Mouse (Mus musculus) midbrain, embryonic 16.5 days (tissue): ENCODE data around the gene Pde4dip. TPM values are rescaled to one million over a fixed set of nuclear protein-coding genes. Genes with fewer than 3 reads are reported as not detected.

ENCODE experiments used
- ATAC-seq: fragments of 200-750 bp; cut with Nextera tagmentation; 2 replicates; pipeline ENCODE4 v1.8.0; 2017; ENCODE audit warnings: moderate TSS enrichment
- H3K27ac ChIP-seq: fragments of 300-500 bp; sonication (generic); 2 replicates; pipeline ENCODE4 v1.5.1; 2014; ENCODE audit warnings: mild to moderate bottlenecking, low read length, mixed read lengths
- H3K27me3 ChIP-seq: fragments of 300-500 bp; sonication (generic); 2 replicates; pipeline ENCODE4 v1.6.1; 2014; ENCODE audit warnings: low read depth, low read length, mixed read lengths; ENCODE audit not compliant: control insufficient read depth, insufficient read depth
- H3K36me3 ChIP-seq: fragments of 300-500 bp; sonication (generic); 2 replicates; pipeline ENCODE4 v1.6.1; 2014; ENCODE audit warnings: mild to moderate bottlenecking, low read length, moderate library complexity, mixed read lengths; ENCODE audit not compliant: control insufficient read depth, insufficient read depth
- H3K4me1 ChIP-seq: fragments of 300-500 bp; sonication (generic); 2 replicates; pipeline ENCODE4 v1.6.1; 2014; ENCODE audit warnings: mild to moderate bottlenecking, low read length, mixed read lengths; ENCODE audit not compliant: control insufficient read depth, insufficient read depth
- H3K4me2 ChIP-seq: fragments of 300-500 bp; sonication (generic); 2 replicates; pipeline ENCODE4 v1.6.1; 2014; ENCODE audit warnings: mild to moderate bottlenecking, low read length, mixed read lengths
- H3K4me3 ChIP-seq: fragments of 300-500 bp; sonication (generic); 2 replicates; pipeline ENCODE4 v1.5.1; 2014; ENCODE audit warnings: low read depth, mild to moderate bottlenecking, low read length, moderate library complexity, mixed read lengths
- H3K9ac ChIP-seq: fragments of 300-500 bp; sonication (generic); 2 replicates; pipeline ENCODE4 v1.6.1; 2014; ENCODE audit warnings: low read depth, low read length, mixed read lengths
- H3K9me3 ChIP-seq: fragments of 300-500 bp; sonication (generic); replicated peaks from 2 replicates; pipeline ENCODE4 v1.6.1; 2014; ENCODE audit warnings: mild to moderate bottlenecking, low read length, mixed read lengths; ENCODE audit not compliant: control insufficient read depth, poor library complexity, severe bottlenecking
- WGBS: fragments of 180-500 bp; shearing (Covaris S2); extraction: QIAGEN DNeasy Blood & Tissue Kit; methylation state at CpG from one replicate; pipeline ENCODE4 v1.1.7; 2014; 5-methylcytosine and 5-hydroxymethylcytosine counted together
- polyA plus RNA-seq: library from polyadenylated mRNA; unstranded; fragments of >200 nt; fragmentation: Nextera tagmentation; extraction: Ambion mirVana; gene quantifications from 2 replicates; pipeline ENCODE4 v1.2.1, GENCODE M21; 2015

Pde4dip gene
- polyA plus RNA-seq, 1 experiment from 2014 or later = 67.5 TPM

GRCm38 (mm10) chr3:97680631-97681320, 207.7 kb downstream of the Pde4dip start:
- Histone ChIP-seq H3K36me3 (no peaks in the 10 kb centered on the region), H3K9ac (peak overlapping the region; percentile 63; the same call in 1 of the 2 replicates), H3K4me1 (peaks cover 6% of the 10 kb centered on the region), H3K4me2 (peak overlapping the region; percentile 79), H3K27ac (no peak overlapping the region), H3K9me3 (no peaks in the 10 kb centered on the region), H3K4me3 (peak overlapping the region; percentile 42), H3K27me3 (peaks cover 4% of the 10 kb centered on the region)
- 2% methylated on average over 28 of the region's 28 CpGs for WGBS
- peak; percentile 61 for ATAC-seq

GRCm38 (mm10) chr3:97678416-97678815, 210.1 kb downstream of the Pde4dip start:
- Histone ChIP-seq H3K36me3 (no peaks in the 10 kb centered on the region), H3K27me3 (peaks cover 2% of the 10 kb centered on the region), H3K9ac (no peak overlapping the region), H3K4me3 (no peak overlapping the region), H3K27ac (no peak overlapping the region), H3K4me2 (no peak overlapping the region), H3K4me1 (peaks cover 6% of the 10 kb centered on the region), H3K9me3 (no peaks in the 10 kb centered on the region)
- ATAC-seq = no peak
- 97% methylated on average over 3 of the region's 3 CpGs for WGBS

GRCm38 (mm10) chr3:97676126-97676525, 212.4 kb downstream of the Pde4dip start:
- 0 out of 2 replicates have a peak, but pooled peaks cover 6% of the 10 kb centered on the region for H3K36me3 ChIP-seq
- no peak overlapping the region for H3K9ac ChIP-seq
- H3K27ac ChIP-seq = no peak overlapping the region
- no peak overlapping the region for H3K4me2 ChIP-seq
- no peak overlapping the region for H3K4me3 ChIP-seq
- no peak for ATAC-seq
- H3K4me1 ChIP-seq = no peaks in the 10 kb centered on the region
- no peaks in the 10 kb centered on the region for H3K9me3 ChIP-seq
- H3K27me3 ChIP-seq = no peaks in the 10 kb centered on the region
- 93% methylated on average over 3 of the region's 3 CpGs for WGBS

GRCm38 (mm10) chr3:97674644-97675110, 213.8 kb downstream of the Pde4dip start, which contains the start of gene Gm17651:
Gene Gm17651 (minus strand): TSS chr3:97674694.
- H3K27me3 ChIP-seq = no peaks in the 10 kb centered on the region
- H3K4me2 ChIP-seq = no peak within 1 kb of the TSS
- no peak within 1 kb of the TSS for H3K4me3 ChIP-seq
- no peaks in the 10 kb centered on the region for H3K4me1 ChIP-seq
- no peaks in the 10 kb centered on the region for H3K9me3 ChIP-seq
- H3K27ac ChIP-seq = no peak within 1 kb of the TSS
- H3K9ac ChIP-seq = no peak within 1 kb of the TSS
- 90% methylated on average over 7 of the region's 7 CpGs for WGBS
- no peak for ATAC-seq
- H3K36me3 ChIP-seq = 0 out of 2 replicates have a peak, but pooled peaks cover 7% of the 10 kb centered on the region

GRCm38 (mm10) chr3:97667093-97667675, 221.3 kb downstream of the Pde4dip start:
- no peaks in the 10 kb centered on the region for H3K27me3 ChIP-seq
- no peak overlapping the region for H3K4me3 ChIP-seq
- H3K9ac ChIP-seq = no peak overlapping the region
- H3K4me2 ChIP-seq = no peak overlapping the region
- H3K9me3 ChIP-seq = no peaks in the 10 kb centered on the region
- no peak overlapping the region for H3K27ac ChIP-seq
- 78% methylated on average over 14 of the region's 14 CpGs for WGBS
- H3K4me1 ChIP-seq = no peaks in the 10 kb centered on the region
- H3K36me3 ChIP-seq = peaks cover 27% of the 10 kb centered on the region; the same call in 1 of the 2 replicates
- ATAC-seq = no peak

GRCm38 (mm10) chr3:97666154-97666553, 222.4 kb downstream of the Pde4dip start:
- ATAC-seq = no peak
- no peak overlapping the region for H3K4me2 ChIP-seq

GRCm38 (mm10) chr3:97665525-97665924, 223.0 kb downstream of the Pde4dip start:
- H3K4me1 ChIP-seq = no peaks in the 10 kb centered on the region
- ATAC-seq = no peak
- no peaks in the 10 kb centered on the region for H3K27me3 ChIP-seq
- H3K9me3 ChIP-seq = no peaks in the 10 kb centered on the region
- no peak overlapping the region for H3K27ac ChIP-seq
- H3K4me2 ChIP-seq = no peak overlapping the region
- H3K9ac ChIP-seq = no peak overlapping the region
- peaks cover 25% of the 10 kb centered on the region; the same call in 1 of the 2 replicates for H3K36me3 ChIP-seq
- H3K4me3 ChIP-seq = no peak overlapping the region
- 91% methylated on average over 9 of the region's 9 CpGs for WGBS

More at GRCm38 (mm10) chr3:97666154-97666553, 222.4 kb downstream of the Pde4dip start:
- no peak overlapping the region for H3K27ac ChIP-seq
- WGBS = 78% methylated on average over 8 of the region's 8 CpGs
- H3K4me3 ChIP-seq = no peak overlapping the region
- H3K27me3 ChIP-seq = no peaks in the 10 kb centered on the region
- H3K4me1 ChIP-seq = no peaks in the 10 kb centered on the region
- no peaks in the 10 kb centered on the region for H3K9me3 ChIP-seq
- no peak overlapping the region for H3K9ac ChIP-seq
- peaks cover 25% of the 10 kb centered on the region; the same call in 1 of the 2 replicates for H3K36me3 ChIP-seq

GRCm38 (mm10) chr3:97661206-97661605, 227.3 kb downstream of the Pde4dip start:
- no peaks in the 10 kb centered on the region for H3K27me3 ChIP-seq
- no peak overlapping the region for H3K4me2 ChIP-seq
- H3K9me3 ChIP-seq = no peaks in the 10 kb centered on the region
- 83% methylated on average over 8 of the region's 8 CpGs for WGBS
- peaks cover 14% of the 10 kb centered on the region for H3K4me1 ChIP-seq
- no peak for ATAC-seq
- no peak overlapping the region for H3K27ac ChIP-seq
- H3K36me3 ChIP-seq = peaks cover 8% of the 10 kb centered on the region; the same call in 1 of the 2 replicates
- no peak overlapping the region for H3K4me3 ChIP-seq
- H3K9ac ChIP-seq = no peak overlapping the region

- WGBS = 91% methylated on average over 7 of the region's 7 CpGs
- H3K4me3 ChIP-seq = peak overlapping the region; percentile 92; the same call in 1 of the 2 replicates
Observed at GRCm38 (mm10) chr3:97659746-97660145, 228.8 kb downstream of the Pde4dip start.

More at GRCm38 (mm10) chr3:97659746-97660145, 228.8 kb downstream of the Pde4dip start:
- Histone ChIP-seq H3K4me2 (peak overlapping the region; percentile 85), H3K4me1 (peaks cover 14% of the 10 kb centered on the region), H3K27me3 (no peaks in the 10 kb centered on the region), H3K36me3 (peaks cover 8% of the 10 kb centered on the region; the same call in 1 of the 2 replicates), H3K9me3 (no peaks in the 10 kb centered on the region), H3K9ac (no peak overlapping the region), H3K27ac (no peak overlapping the region)
- no peak for ATAC-seq
